Mouse (Mus musculus) retina, embryonic 14.5 days (tissue): ENCODE measurements around the gene Ceacam19.

Experiments
- DNase-seq: peaks from one replicate; pipeline ENCODE4 v3.0.0-alpha.2; 2015; ENCODE audit warnings: low spot score

Ceacam19 gene

GRCm38 (mm10) chr7:19840936-19841335 lies 46.8 kb downstream of the Ceacam19 start:
- DNase-seq, result no peak

DNA sequence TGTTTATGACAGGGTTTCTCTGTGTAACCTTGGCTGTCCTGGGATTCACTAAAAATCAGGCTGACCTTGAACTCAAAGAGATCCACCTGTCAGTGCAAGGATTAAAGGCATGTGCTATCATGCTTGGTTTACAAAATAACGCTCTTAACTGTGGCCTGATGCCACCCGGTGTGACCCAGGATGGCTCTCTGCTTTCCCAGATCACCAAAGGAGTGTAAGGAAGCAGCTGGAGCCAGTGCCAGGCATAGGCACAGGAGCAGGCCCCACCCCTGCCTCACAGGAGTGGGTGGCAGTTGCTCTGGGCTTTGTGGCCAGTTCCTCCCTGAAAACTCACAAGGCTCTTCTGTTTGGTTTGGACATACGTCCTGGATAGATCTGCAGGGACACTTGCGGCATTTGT lies 47.4 kb downstream of the Ceacam19 start:
- no peak for DNase-seq

DNA sequence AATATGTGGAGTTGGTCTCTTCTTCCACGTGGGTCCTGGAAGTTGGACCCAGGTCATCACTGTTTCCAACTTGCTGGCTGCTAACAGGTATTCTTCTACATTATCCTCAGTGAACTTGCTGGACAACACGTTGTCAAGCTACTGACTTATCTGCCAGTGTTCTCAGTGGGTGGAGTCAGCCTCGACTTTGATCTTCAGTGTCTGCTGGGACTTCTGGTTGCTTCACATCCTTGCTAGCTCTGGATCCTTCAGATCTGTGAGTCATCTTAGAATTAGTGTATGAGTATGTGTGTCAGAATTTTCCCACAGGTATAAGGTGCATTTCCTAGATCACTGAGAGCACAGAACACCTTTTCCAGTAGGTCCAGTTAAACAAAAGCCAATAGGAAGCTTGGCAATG lies 50.9 kb downstream of the Ceacam19 start:
- no peak for DNase-seq

DNA sequence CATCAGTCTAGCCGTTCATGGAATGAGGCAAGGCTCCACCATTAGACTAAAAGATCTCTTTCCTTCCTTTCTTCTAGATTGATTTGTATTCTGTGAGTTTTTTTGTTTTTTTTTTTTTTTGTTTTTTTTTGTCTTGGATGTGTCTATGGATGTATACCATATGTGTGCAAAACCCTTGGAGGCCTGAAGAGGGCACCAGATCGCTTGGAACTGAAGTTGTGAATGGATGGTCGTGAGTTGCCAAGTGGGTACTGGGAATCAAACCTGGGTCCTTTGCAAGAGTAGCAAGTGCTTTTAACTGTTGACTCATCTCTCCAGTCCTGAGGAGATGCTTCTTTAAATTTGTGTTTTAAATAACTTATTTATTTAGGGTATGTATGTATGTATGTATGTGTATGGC lies 53.7 kb downstream of the Ceacam19 start:
- no peak for DNase-seq

- DNase-seq, result no peak
Observed at GRCm38 (mm10) chr7:19831837-19832236, 55.9 kb downstream of the Ceacam19 start.

GRCm38 (mm10) chr7:19830682-19831156 lies 57.0 kb downstream of the Ceacam19 start:
- DNase-seq, result no peak

DNA sequence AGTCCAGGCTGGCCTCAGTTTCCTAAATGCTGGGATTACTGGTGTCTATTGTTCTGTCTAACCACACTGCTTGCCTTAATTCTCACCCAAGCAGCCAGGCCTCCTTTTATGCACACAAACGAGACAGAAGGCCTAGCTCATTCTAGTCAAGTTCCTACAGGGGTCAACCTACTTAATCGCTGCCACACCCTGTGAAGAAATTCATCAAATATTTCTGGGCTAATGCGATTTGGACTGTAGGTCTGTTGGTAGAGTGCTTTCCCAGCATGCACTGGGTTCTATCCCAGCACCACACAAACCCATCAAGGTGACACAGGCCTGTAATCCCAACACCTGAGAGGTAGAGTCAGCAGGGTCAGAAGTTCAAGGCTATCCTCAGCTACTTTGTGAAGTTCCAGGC lies 58.1 kb downstream of the Ceacam19 start:
- DNase-seq, result no peak

GRCm38 (mm10) chr7:19826756-19827155 lies 61.0 kb downstream of the Ceacam19 start:
- no peak for DNase-seq
